Mouse (Mus musculus): ENCODE measurements around the gene Rasal2. TPM values are rescaled to one million over a fixed set of nuclear protein-coding genes. Genes with fewer than 3 reads are reported as not detected.

Gene Rasal2
- total and polyA plus RNA-seq, 3 experiments: 1.5 to 3.2 TPM; not detected in 1

DNA sequence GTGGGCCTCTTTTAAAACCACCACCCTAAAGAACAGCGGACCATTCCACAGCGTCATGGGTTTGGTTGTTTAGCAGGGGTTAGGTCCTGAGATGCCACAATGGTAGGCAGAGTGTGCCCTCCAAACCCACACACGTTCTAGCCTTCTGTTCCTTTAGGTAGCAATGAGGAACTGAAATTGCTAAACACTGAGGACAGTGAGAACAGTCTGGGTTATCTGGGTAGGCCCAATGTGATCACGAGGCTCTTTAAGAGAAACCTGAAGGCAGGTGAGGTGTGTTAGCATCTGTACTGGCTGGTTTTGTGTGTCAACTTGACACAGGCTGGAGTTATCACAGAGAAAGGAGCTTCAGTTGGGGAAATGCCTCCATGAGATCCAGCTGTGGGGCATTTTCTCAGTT lies 316.9 kb downstream of the Rasal2 start:
- Histone ChIP-seq H3K9me3 (replicated peaks; ENCODE audit: insufficient read depth, low read length) (no peaks in the 10 kb centered on the region), H3K4me3 (ENCODE audit: control insufficient read depth in 1 of 2, insufficient read depth in 1 of 2, low read depth in 2 of 2, low read length in 2 of 2) (no peak overlapping the region), H3K9ac (ENCODE audit: control insufficient read depth, low read depth, low read length, poor library complexity, severe bottlenecking) (no peak overlapping the region), H3K27ac (ENCODE audit: control insufficient read depth, low read depth, low read length) (no peak overlapping the region), H3K27me3 (ENCODE audit: control insufficient read depth in 1 of 2, insufficient read depth in 2 of 2, low read length in 2 of 2) (peaks cover 0 to 3% of the 10 kb centered on the region in 2 experiments; a peak in 2 of 4 replicates), H3K36me3 (ENCODE audit: control insufficient read depth in 1 of 2, insufficient read depth in 2 of 2, low read length in 2 of 2) (no peaks in the 10 kb centered on the region), H3K4me1 (ENCODE audit: control insufficient read depth in 1 of 2, insufficient read depth in 2 of 2, low read length in 2 of 2) (no peaks in the 10 kb centered on the region), H3K79me2 (ENCODE audit: control insufficient read depth, insufficient read depth, low read length, poor library complexity) (no peaks in the 10 kb centered on the region)
- TF ChIP-seq RCOR1 (IDR thresholded peaks at IDR 0.05; ENCODE audit: low read depth, low read length): no peak
- TF ChIP-seq TBP (IDR thresholded peaks at IDR 0.05; ENCODE audit: low read depth, low read length): 0 out of 2 replicates have a peak, but pooled peaks have one; percentile 33
- TF ChIP-seq MAX (IDR thresholded peaks at IDR 0.05; ENCODE audit: low read length): no peak
- no peak for TF ChIP-seq RAD21 (IDR thresholded peaks at IDR 0.05; ENCODE audit: low read depth, low read length)
- no peak for DNase-seq (ENCODE audit: low read depth, low spot score)

DNA sequence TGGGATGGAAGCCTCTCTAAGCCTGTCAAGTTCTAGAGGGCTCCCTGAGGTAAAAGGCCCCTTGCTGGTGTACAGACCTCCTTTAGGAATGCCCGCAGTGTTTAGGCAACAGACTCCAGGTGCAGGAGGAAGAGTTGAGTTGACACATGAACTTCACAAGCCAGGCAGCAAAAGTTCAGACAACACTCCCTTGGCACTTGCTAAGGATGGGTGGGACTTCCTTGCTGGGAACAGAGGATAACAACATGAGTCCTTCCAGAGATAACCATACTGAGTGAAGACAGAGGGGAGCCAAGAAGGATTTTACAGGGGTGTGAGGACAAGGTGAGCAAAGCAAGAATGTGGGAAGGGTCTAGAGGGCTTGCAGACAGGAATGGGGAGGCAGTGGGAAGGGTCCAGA lies 319.8 kb downstream of the Rasal2 start:
- Histone ChIP-seq H3K4me3 (ENCODE audit: control insufficient read depth in 1 of 2, insufficient read depth in 1 of 2, low read depth in 2 of 2, low read length in 2 of 2) (no peak overlapping the region), H3K27ac (ENCODE audit: control insufficient read depth, low read depth, low read length) (no peak overlapping the region), H3K27me3 (ENCODE audit: control insufficient read depth in 1 of 2, insufficient read depth in 2 of 2, low read length in 2 of 2) (0 out of 4 replicates have a peak, but pooled peaks cover 0 to 1% of the 10 kb centered on the region in 2 experiments), H3K36me3 (ENCODE audit: control insufficient read depth in 1 of 2, insufficient read depth in 2 of 2, low read length in 2 of 2) (no peaks in the 10 kb centered on the region), H3K79me2 (ENCODE audit: control insufficient read depth, insufficient read depth, low read length, poor library complexity) (no peaks in the 10 kb centered on the region), H3K9me3 (replicated peaks; ENCODE audit: insufficient read depth, low read length) (no peaks in the 10 kb centered on the region), H3K4me1 (ENCODE audit: control insufficient read depth in 1 of 2, insufficient read depth in 2 of 2, low read length in 2 of 2) (no peaks in the 10 kb centered on the region), H3K9ac (ENCODE audit: control insufficient read depth, low read depth, low read length, poor library complexity, severe bottlenecking) (no peak overlapping the region)
- TF ChIP-seq UBTF (IDR thresholded peaks at IDR 0.05; ENCODE audit: borderline replicate concordance, insufficient read depth, low read depth, low read length) (no peak), TCF12 (IDR thresholded peaks at IDR 0.05; ENCODE audit: low read depth, low read length) (no peak), SIN3A (IDR thresholded peaks at IDR 0.05; ENCODE audit: low read length) (no peak), ZNF384 (IDR thresholded peaks at IDR 0.05; ENCODE audit: low read depth, low read length) (no peak), EP300 (IDR thresholded peaks at IDR 0.05; ENCODE audit: low read depth in 1 of 2, low read length in 2 of 2) (no peak), MXI1 (IDR thresholded peaks at IDR 0.05; ENCODE audit: low read depth, low read length) (no peak), POLR2A (IDR thresholded peaks at IDR 0.05; ENCODE audit: control insufficient read depth in 1 of 2, insufficient read depth in 1 of 2, low read depth in 1 of 2, low read length in 2 of 2, poor library complexity in 1 of 2) (no peak), TBP (IDR thresholded peaks at IDR 0.05; ENCODE audit: low read depth, low read length) (no peak), JUND (IDR thresholded peaks at IDR 0.05; ENCODE audit: low read depth, low read length) (no peak), CHD1 (IDR thresholded peaks at IDR 0.05; ENCODE audit: low read depth, low read length) (no peak), ZC3H11A (IDR thresholded peaks at IDR 0.05; ENCODE audit: low read depth, low read length) (no peak), POLR2AphosphoS2 (IDR thresholded peaks at IDR 0.05; ENCODE audit: low read length) (no peak), CHD2 (IDR thresholded peaks at IDR 0.05; ENCODE audit: low read length) (no peak), ZKSCAN1 (IDR thresholded peaks at IDR 0.05; ENCODE audit: low read depth, low read length) (no peak)
- no peak for DNase-seq (ENCODE audit: low read depth, low spot score)

All from MEL (cell line).